Mouse (Mus musculus): ENCODE measurements around the gene Tom1l2.

Tom1l2 gene

GRCm38 (mm10) chr11:60265271-60265985, 87.3 kb downstream of the Tom1l2 start:
- peak; percentile 28 for DNase-seq (ENCODE audit: low spot score)

- DNase-seq (ENCODE audit: low spot score): no peak
Measured at GRCm38 (mm10) chr11:60264651-60265050, 88.1 kb downstream of the Tom1l2 start.

GRCm38 (mm10) chr11:60262396-60262795, 90.3 kb downstream of the Tom1l2 start:
- DNase-seq (ENCODE audit: low spot score): no peak

GRCm38 (mm10) chr11:60260743-60261142, 92.0 kb downstream of the Tom1l2 start:
- no peak for DNase-seq (ENCODE audit: low spot score)

- DNase-seq (ENCODE audit: low spot score): no peak
Measured at GRCm38 (mm10) chr11:60257696-60258095, 95.0 kb downstream of the Tom1l2 start.

- DNase-seq (ENCODE audit: low spot score): no peak
Measured at GRCm38 (mm10) chr11:60256713-60257112, 96.0 kb downstream of the Tom1l2 start.

GRCm38 (mm10) chr11:60256176-60256681, 96.5 kb downstream of the Tom1l2 start:
- no peak for DNase-seq (ENCODE audit: low spot score)

- no peak for DNase-seq (ENCODE audit: low spot score)
Measured at GRCm38 (mm10) chr11:60255639-60256038, 97.1 kb downstream of the Tom1l2 start.

GRCm38 (mm10) chr11:60255181-60255580, 97.5 kb downstream of the Tom1l2 start:
- no peak for DNase-seq (ENCODE audit: low spot score)

GRCm38 (mm10) chr11:60254308-60254707, 98.4 kb downstream of the Tom1l2 start:
- no peak for DNase-seq (ENCODE audit: low spot score)

- no peak for DNase-seq (ENCODE audit: low spot score)
Measured at GRCm38 (mm10) chr11:60253546-60253945, 99.2 kb downstream of the Tom1l2 start.

GRCm38 (mm10) chr11:60250971-60251643, 101.6 kb downstream of the Tom1l2 start:
- DNase-seq (ENCODE audit: low spot score): peak; percentile 35

- DNase-seq (ENCODE audit: low spot score): no peak
Measured at GRCm38 (mm10) chr11:60249885-60250284, 102.8 kb downstream of the Tom1l2 start.

GRCm38 (mm10) chr11:60248596-60249404, 103.9 kb downstream of the Tom1l2 start:
- no peak for DNase-seq (ENCODE audit: low spot score)

GRCm38 (mm10) chr11:60247753-60248550, 104.8 kb downstream of the Tom1l2 start:
- no peak for DNase-seq (ENCODE audit: low spot score)

GRCm38 (mm10) chr11:60246077-60246476, 106.6 kb downstream of the Tom1l2 start:
- no peak for DNase-seq (ENCODE audit: low spot score)

- DNase-seq (ENCODE audit: low spot score): no peak
Measured at GRCm38 (mm10) chr11:60244503-60245143, 108.1 kb downstream of the Tom1l2 start.

GRCm38 (mm10) chr11:60240509-60240908, 112.2 kb downstream of the Tom1l2 start:
- no peak for DNase-seq (ENCODE audit: low spot score)

- no peak for DNase-seq (ENCODE audit: low spot score)
Measured at GRCm38 (mm10) chr11:60235351-60235750, 117.4 kb downstream of the Tom1l2 start.

- no peak for DNase-seq (ENCODE audit: low spot score)
Measured at GRCm38 (mm10) chr11:60233235-60233634, 119.5 kb downstream of the Tom1l2 start.

- DNase-seq (ENCODE audit: low spot score): no peak
Measured at GRCm38 (mm10) chr11:60232441-60233058, 120.2 kb downstream of the Tom1l2 start.
